Mouse (Mus musculus) v-Abl transformed pro-B cells (cell line): ENCODE results near the gene Xrra1.
"Not testable (repeated sequence)": the region's sequence is repeated elsewhere in the genome, so short reads cannot be mapped to it uniquely, and the experiment has no call there.

ENCODE experiments used
- in situ Hi-C, 2 experiments: fragments of 400-800 bp; cut with MboI; formaldehyde crosslinking; loops; one replicate each; pipeline ENCODE4 v1.15.1; 2025; ENCODE audit not compliant: unreplicated experiment in 2 of 2

The Xrra1 gene

GRCm38 (mm10) chr7:99944520-99944919 lies 85.6 kb downstream of the Xrra1 start:
- in situ Hi-C loops, result no loop called here

GRCm38 (mm10) chr7:99945012-99945411 lies 86.1 kb downstream of the Xrra1 start:
- in situ Hi-C loops, result not testable (repeated sequence)

GRCm38 (mm10) chr7:99945939-99946338 lies 87.0 kb downstream of the Xrra1 start:
- in situ Hi-C loops, result no loop called here

- in situ Hi-C loops, result no loop called here
Observed at GRCm38 (mm10) chr7:99946356-99946755, 87.4 kb downstream of the Xrra1 start.

- in situ Hi-C loops, result no loop called here
Observed at GRCm38 (mm10) chr7:99947329-99947728, 88.4 kb downstream of the Xrra1 start.

- in situ Hi-C loops, result no loop called here
Observed at GRCm38 (mm10) chr7:99953442-99954098, 94.7 kb downstream of the Xrra1 start.

GRCm38 (mm10) chr7:99954212-99954611 lies 95.3 kb downstream of the Xrra1 start:
- in situ Hi-C loops, result no loop called here

GRCm38 (mm10) chr7:99956095-99956494 lies 97.2 kb downstream of the Xrra1 start:
- in situ Hi-C loops, result no loop called here

- in situ Hi-C loops, result no loop called here
Observed at GRCm38 (mm10) chr7:99957226-99957965, 98.5 kb downstream of the Xrra1 start.

- in situ Hi-C loops, result not testable (repeated sequence)
Observed at GRCm38 (mm10) chr7:99960571-99960970, 101.7 kb downstream of the Xrra1 start.

- in situ Hi-C loops, result no loop called here
Observed at GRCm38 (mm10) chr7:99961518-99961917, 102.6 kb downstream of the Xrra1 start.

- in situ Hi-C loops, result no loop called here
Observed at GRCm38 (mm10) chr7:99962536-99963236, 103.8 kb downstream of the Xrra1 start.

GRCm38 (mm10) chr7:99963237-99963860 lies 104.4 kb downstream of the Xrra1 start:
- in situ Hi-C loops, result no loop called here

- in situ Hi-C loops, result no loop called here
Observed at GRCm38 (mm10) chr7:99965020-99965841, 106.3 kb downstream of the Xrra1 start.

GRCm38 (mm10) chr7:99966011-99966721 lies 107.2 kb downstream of the Xrra1 start:
- in situ Hi-C loops, result no loop called here
